Mouse (Mus musculus): Measurements from ENCODE around the gene Odf3l1. TPM values are rescaled to one million over a fixed set of nuclear protein-coding genes. Genes with fewer than 3 reads are reported as not detected.

Gene Odf3l1
- polyA plus RNA-seq, 1 experiment from 2014 or later: not detected

Other genes with a start within 250 kb of the Odf3l1 start
- gene Lingo1, start 68.2 kb downstream of the Odf3l1 start, polyA plus RNA-seq (2015; fragmentation: Nextera tagmentation; extraction: Ambion mirVana): 10.9 and 13.7 TPM in 2 replicates
- 3.0 and 3.1 TPM in 2 replicates for gene Cspg4, start 354 bp upstream of the Odf3l1 start, polyA plus RNA-seq (2015; fragmentation: Nextera tagmentation; extraction: Ambion mirVana)
- gene Snx33, start 63.7 kb upstream of the Odf3l1 start, polyA plus RNA-seq (2015; fragmentation: Nextera tagmentation; extraction: Ambion mirVana): 2.6 TPM in 2 replicates
- gene Imp3, start 72.8 kb upstream of the Odf3l1 start, polyA plus RNA-seq (2015; fragmentation: Nextera tagmentation; extraction: Ambion mirVana): 86.6 and 89.0 TPM in 2 replicates
- gene Snupn, start 86.2 kb upstream of the Odf3l1 start, polyA plus RNA-seq (2015; fragmentation: Nextera tagmentation; extraction: Ambion mirVana): 30.0 and 33.7 TPM in 2 replicates
- gene Ptpn9, start 130.2 kb upstream of the Odf3l1 start, polyA plus RNA-seq (2015; fragmentation: Nextera tagmentation; extraction: Ambion mirVana): 20.0 and 20.7 TPM in 2 replicates
- gene Sin3a, start 207.4 kb upstream of the Odf3l1 start, polyA plus RNA-seq (2015; fragmentation: Nextera tagmentation; extraction: Ambion mirVana): 33.8 and 43.9 TPM in 2 replicates